Mouse (Mus musculus) midbrain, embryonic 13.5 days (tissue): ENCODE results near the gene Apom. TPM values are rescaled to one million over a fixed set of nuclear protein-coding genes. Genes with fewer than 3 reads are reported as not detected.
A peak's percentile ranks its signal among the peaks of the same experiment; 100 is the strongest.

Experiments
- ATAC-seq: fragments of 200-750 bp; cut with Nextera tagmentation; 2 replicates; pipeline ENCODE4 v1.8.0; 2017; ENCODE audit warnings: mild to moderate bottlenecking, moderate TSS enrichment, moderate library complexity
- H3K27ac ChIP-seq: fragments of 300-500 bp; sonication (generic); 2 replicates; pipeline ENCODE4 v1.5.1; 2015; ENCODE audit warnings: inconsistent platforms, mild to moderate bottlenecking, moderate library complexity
- H3K27me3 ChIP-seq: fragments of 300-500 bp; sonication (generic); 2 replicates; pipeline ENCODE4 v1.6.1; 2015; ENCODE audit warnings: mild to moderate bottlenecking, inconsistent platforms
- H3K36me3 ChIP-seq: fragments of 300-500 bp; sonication (generic); 2 replicates; pipeline ENCODE4 v1.6.1; 2015; ENCODE audit warnings: mild to moderate bottlenecking, inconsistent platforms
- H3K4me1 ChIP-seq: fragments of 300-500 bp; sonication (generic); replicated peaks from 2 replicates; pipeline ENCODE4 v1.6.1; 2015; ENCODE audit warnings: inconsistent platforms
- H3K4me2 ChIP-seq: fragments of 300-500 bp; sonication (generic); replicated peaks from 2 replicates; pipeline ENCODE4 v1.6.1; 2015; ENCODE audit warnings: moderate library complexity, mild to moderate bottlenecking, inconsistent platforms
- H3K4me3 ChIP-seq: fragments of 300-500 bp; sonication (generic); replicated peaks from 2 replicates; pipeline ENCODE4 v1.5.1; 2015; ENCODE audit warnings: mild to moderate bottlenecking, inconsistent platforms
- H3K9ac ChIP-seq: fragments of 300-500 bp; sonication (generic); replicated peaks from 2 replicates; pipeline ENCODE4 v1.6.1; 2015; ENCODE audit warnings: mild to moderate bottlenecking, inconsistent platforms
- H3K9me3 ChIP-seq: fragments of 300-500 bp; sonication (generic); 2 replicates; pipeline ENCODE4 v1.6.1; 2016; ENCODE audit warnings: mild to moderate bottlenecking, inconsistent platforms
- WGBS: fragments of 180-500 bp; shearing (Covaris S2); methylation state at CpG from one replicate; pipeline ENCODE4 v1.1.7; 2015; 5-methylcytosine and 5-hydroxymethylcytosine counted together
- polyA plus RNA-seq: library from polyadenylated mRNA; unstranded; fragments of >200 nt; fragmentation: Nextera tagmentation; extraction: Ambion mirVana; gene quantifications from 2 replicates; pipeline ENCODE4 v1.2.1, GENCODE M21; 2015

The Apom gene
- polyA plus RNA-seq, 1 experiment from 2014 or later = 0.63 TPM

DNA sequence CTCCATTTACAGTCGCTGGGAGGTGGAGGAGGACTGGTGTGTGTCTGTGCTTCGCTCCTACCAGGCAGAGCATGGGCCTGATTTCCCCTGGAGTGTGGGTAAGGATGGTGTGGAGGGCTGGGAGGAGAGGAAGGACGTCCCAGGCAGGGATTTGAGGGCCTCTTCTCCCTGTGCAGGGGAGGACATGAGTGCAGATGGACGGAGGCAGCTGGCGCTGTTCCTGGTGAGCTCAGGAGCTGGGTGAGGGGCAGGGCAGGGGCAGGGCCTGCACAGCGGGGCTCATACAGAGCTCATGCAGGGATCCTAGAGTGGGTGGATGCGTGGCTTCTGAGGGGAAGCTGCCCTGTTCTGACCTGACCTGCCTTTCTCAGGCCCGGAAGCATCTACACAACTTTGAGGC lies 29.6 kb downstream of the Apom start:
- H3K4me2 ChIP-seq = no peak overlapping the region
- H3K9ac ChIP-seq = no peak overlapping the region
- no peaks in the 10 kb centered on the region for H3K9me3 ChIP-seq
- no peaks in the 10 kb centered on the region for H3K27me3 ChIP-seq
- 73% methylated on average over 8 of the region's 8 CpGs for WGBS
- peaks cover 7% of the 10 kb centered on the region for H3K4me1 ChIP-seq
- peaks cover 68% of the 10 kb centered on the region for H3K36me3 ChIP-seq
- H3K4me3 ChIP-seq = no peak overlapping the region
- no peak for ATAC-seq
- no peak overlapping the region for H3K27ac ChIP-seq

DNA sequence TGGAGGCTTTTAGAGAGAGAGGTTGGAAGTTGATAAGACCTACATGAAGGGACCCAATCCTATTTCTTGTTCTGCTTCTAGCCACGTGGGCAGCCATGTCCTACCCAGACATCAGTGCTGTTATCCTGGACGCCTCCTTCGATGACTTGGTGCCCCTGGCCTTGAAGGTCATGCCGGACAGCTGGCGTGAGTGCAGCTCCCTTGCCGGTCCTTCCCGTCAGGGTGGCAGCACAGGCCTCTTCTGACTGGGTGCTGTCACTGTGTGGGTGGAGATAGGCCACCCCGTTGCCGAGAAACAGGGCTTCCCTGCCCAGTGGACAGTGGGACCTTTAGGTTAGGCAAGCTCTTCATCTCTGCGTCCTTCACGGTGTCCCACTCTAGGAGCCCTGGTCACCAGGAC lies 30.7 kb downstream of the Apom start:
- Histone ChIP-seq H3K9me3 (no peaks in the 10 kb centered on the region), H3K4me2 (no peak overlapping the region), H3K9ac (0 out of 2 replicates have a peak overlapping the region, but pooled peaks have one; percentile 19), H3K27me3 (no peaks in the 10 kb centered on the region), H3K4me3 (no peak overlapping the region), H3K27ac (no peak overlapping the region), H3K36me3 (peaks cover 79% of the 10 kb centered on the region), H3K4me1 (peaks cover 5% of the 10 kb centered on the region)
- ATAC-seq = no peak
- WGBS = 94% methylated on average over 11 of the region's 11 CpGs

DNA sequence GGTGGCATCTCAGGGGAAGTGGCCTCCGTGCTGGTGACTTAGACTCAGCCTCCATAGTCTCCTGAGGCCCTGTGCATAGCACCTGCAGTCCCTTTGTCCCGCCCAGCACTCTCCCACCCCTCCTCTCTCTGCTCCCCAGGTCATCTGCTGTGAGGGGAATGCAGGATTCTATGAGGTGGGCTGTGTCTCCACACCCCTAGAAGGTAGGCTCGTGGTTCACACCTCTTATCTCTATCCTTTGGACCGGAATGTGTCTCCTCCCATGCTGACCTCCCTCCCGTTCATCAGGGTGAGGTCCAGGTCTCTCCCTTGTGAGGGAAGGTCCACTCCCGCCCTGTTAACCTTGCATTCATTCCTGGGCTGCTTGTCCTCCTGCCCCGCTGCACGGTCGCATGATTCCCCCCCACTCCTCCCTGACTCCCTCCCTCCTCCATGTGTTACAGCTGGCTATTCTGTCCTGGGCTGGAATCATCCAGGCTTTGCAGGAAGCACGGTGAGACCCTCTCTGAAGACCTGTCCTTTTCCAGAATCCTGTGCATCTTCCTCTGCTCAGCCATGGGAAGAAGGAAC lies 31.6 kb downstream of the Apom start:
- ATAC-seq = no peak
- 67% methylated on average over 10 of the region's 10 CpGs for WGBS
- Histone ChIP-seq H3K27me3 (no peaks in the 10 kb centered on the region), H3K27ac (no peak overlapping the region), H3K4me1 (no peaks in the 10 kb centered on the region), H3K36me3 (peaks cover 87% of the 10 kb centered on the region), H3K9me3 (no peaks in the 10 kb centered on the region), H3K4me2 (no peak overlapping the region), H3K4me3 (no peak overlapping the region), H3K9ac (no peak overlapping the region)

DNA sequence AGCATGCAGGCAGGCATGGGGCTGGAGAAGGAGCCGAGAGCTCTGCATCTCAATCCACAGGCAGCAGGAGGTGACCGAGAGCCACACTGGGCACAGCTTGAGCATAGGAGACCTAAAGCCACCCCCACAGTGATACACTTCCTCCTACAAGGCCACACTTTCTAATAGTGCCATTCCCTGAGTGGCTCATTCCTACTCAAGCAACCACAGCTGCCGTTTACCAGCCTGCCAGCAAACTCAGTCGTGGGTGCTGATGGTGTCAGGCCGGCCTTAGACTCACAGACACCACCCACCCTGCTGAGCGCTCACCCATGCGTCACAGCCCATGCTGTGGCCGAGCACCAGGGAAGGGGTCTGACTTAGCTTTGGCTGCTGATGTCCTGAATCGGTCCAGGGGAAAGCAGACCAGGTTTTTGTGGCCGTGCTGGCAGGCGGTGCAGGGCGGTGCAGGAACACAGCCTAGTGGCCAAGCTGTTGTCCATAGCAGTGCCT lies 34.6 kb downstream of the Apom start:
- H3K36me3 ChIP-seq = peaks cover 98% of the 10 kb centered on the region
- no peaks in the 10 kb centered on the region for H3K27me3 ChIP-seq
- no peaks in the 10 kb centered on the region for H3K9me3 ChIP-seq
- WGBS = 73% methylated on average over 12 of the region's 12 CpGs
- H3K27ac ChIP-seq = no peak overlapping the region
- no peak overlapping the region for H3K4me3 ChIP-seq
- no peaks in the 10 kb centered on the region for H3K4me1 ChIP-seq
- H3K4me2 ChIP-seq = no peak overlapping the region
- ATAC-seq = no peak
- no peak overlapping the region for H3K9ac ChIP-seq

DNA sequence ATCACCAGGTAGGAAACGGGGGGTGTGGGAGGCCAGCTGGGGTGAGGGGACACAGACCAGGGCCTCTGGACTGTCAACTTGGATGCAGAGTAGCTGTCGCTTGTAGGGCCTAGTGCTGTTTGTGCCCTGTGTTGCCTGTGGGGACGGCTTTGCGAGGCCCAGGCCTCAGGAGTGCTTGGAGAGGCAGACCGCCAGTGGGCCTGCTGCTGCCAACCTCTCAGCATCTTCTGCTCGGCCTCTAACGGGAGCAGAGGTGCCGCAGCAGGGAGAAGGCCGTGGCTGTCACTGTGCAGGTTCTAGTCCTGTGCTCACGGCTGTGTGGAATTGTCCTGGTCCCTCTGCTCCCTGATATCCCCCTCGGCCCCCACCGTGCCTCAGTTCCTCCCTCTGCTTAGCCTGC lies 35.3 kb downstream of the Apom start:
- peaks cover 96% of the 10 kb centered on the region for H3K36me3 ChIP-seq
- no peak overlapping the region for H3K4me2 ChIP-seq
- H3K4me3 ChIP-seq = no peak overlapping the region
- H3K9me3 ChIP-seq = no peaks in the 10 kb centered on the region
- no peak overlapping the region for H3K9ac ChIP-seq
- no peak overlapping the region for H3K27ac ChIP-seq
- H3K27me3 ChIP-seq = no peaks in the 10 kb centered on the region
- WGBS = 80% methylated on average over 12 of the region's 12 CpGs
- H3K4me1 ChIP-seq = no peaks in the 10 kb centered on the region
- no peak for ATAC-seq

DNA sequence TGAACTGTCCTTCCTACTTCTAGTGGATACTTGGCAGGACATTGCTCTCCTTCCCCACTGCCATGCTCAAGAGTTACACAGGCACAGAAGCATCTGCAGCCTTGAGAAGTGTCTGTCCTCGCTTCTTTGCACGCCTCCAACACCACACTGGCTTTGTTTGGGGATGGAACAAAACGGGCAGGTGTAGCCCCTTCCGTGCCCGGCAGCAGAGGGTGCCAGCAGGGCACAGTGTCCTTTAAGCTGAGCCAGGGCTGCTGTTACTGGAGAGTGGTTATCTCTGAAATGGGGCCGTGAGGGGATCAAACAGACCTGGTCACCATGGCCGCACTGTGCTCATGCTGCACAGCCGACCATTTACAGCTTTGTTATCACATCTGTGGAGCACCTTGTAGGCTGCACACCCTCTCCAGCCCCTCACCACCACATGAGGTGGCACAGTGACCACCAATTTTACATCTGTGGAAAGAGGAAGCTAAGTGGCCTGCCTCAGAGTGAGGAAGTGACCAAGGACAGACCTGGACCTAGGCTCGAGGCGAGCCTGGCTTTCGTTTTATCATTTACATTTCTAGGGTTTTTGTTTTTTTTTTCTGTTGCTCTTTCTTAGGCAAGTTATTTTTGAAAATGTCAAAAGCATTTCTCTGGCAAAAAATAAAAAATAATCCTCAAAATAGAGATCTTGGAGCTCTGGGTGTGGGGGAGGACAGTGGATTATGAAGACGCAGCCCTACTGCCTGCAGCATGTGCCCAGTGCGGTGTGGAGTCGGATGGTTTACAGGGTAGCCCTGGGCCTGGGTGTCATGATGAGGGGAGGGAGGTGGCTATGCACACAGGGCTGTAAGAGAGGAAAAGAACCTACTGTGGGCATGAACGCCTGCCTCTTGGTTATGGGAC lies 37.1 kb downstream of the Apom start:
- Histone ChIP-seq H3K27me3 (no peaks in the 10 kb centered on the region), H3K36me3 (peaks cover 84% of the 10 kb centered on the region), H3K4me1 (peaks cover 13% of the 10 kb centered on the region), H3K9me3 (no peaks in the 10 kb centered on the region), H3K4me3 (no peak overlapping the region), H3K4me2 (no peak overlapping the region), H3K27ac (no peak overlapping the region), H3K9ac (no peak overlapping the region)
- WGBS = 93% methylated on average over 15 of the region's 15 CpGs
- ATAC-seq = no peak

DNA sequence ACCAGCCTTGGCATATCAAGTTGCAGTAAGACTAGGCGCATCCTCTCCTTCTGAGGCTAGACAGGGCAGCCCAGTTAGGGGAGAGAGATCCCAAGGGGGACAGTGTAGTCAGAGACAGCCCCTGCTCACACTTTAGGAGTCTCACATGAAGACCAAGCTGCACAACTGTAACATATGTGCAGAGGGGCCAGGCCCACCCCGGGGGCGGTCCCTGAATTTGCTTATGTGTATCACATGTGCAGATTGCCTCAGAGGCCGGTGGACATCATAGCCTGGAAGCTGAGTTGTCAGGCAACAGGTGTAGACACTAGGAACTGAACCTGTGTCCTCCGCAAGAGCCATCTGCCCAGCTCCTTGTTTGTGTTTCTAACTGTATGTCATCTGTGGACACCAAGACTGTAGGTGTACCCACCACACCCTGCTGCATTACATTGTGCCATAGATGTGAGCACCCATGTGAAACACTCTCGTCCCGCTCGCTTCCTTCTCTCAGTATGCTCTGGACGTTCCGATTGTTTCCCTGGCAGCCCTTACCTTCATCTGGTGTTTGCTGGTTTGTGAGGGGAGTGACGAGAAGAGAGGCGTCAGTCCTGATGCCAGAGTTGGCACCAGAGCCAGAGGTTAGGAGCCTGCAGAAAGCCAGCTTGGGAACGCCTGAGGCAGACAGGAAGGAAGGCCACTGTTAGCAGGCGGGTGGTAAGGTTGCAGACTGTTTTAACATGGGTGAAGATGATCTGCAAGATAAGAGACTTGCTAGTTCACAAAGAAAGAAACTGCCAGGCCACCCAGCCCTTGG lies 39.2 kb downstream of the Apom start:
- no peaks in the 10 kb centered on the region for H3K9me3 ChIP-seq
- H3K4me1 ChIP-seq = peaks cover 14% of the 10 kb centered on the region
- no peak overlapping the region for H3K4me3 ChIP-seq
- 93% methylated on average over 14 of the region's 14 CpGs for WGBS
- H3K27ac ChIP-seq = no peak overlapping the region
- no peak for ATAC-seq
- no peaks in the 10 kb centered on the region for H3K27me3 ChIP-seq
- no peak overlapping the region; the same call in 1 of the 2 replicates for H3K9ac ChIP-seq
- peaks cover 63% of the 10 kb centered on the region for H3K36me3 ChIP-seq
- no peak overlapping the region for H3K4me2 ChIP-seq

DNA sequence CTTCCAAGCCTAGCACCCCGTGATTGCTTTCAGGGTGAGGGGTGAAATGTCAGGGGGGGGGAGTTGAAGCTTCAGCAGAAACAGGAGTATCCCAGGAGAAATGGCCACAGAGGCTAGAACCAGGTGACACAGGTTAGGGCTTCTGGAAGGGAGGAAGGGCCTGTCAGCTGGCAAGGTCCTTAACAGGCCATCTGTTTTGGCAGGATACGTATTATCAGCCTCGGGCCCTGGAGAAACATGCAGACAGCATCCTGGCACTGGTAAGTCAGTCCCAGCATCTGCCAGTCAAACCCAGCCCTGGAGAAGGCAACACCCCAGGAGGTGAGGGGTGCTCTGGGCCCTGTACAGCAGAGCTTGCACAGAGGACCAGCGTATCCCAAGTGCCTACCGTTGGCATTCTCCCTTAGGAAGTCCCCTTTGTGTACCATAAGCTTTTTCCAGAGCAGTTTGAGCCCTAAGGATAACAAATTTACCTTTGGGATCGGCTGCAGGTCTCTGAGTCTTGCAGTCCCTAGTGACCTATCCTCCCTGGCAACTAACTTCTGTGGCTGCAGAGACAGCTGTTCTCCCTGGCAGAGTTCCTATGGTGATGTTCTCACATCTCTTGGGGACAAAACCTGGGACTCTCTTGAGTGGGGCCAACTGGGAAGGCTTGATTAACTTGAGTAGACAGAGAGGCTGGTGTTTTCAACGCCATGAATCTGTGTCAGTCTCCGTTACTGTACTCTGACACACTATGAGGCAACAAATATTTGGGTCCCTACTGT lies 41.5 kb downstream of the Apom start:
- 76% methylated on average over 8 of the region's 8 CpGs for WGBS
- peaks cover 14% of the 10 kb centered on the region for H3K4me1 ChIP-seq

DNA sequence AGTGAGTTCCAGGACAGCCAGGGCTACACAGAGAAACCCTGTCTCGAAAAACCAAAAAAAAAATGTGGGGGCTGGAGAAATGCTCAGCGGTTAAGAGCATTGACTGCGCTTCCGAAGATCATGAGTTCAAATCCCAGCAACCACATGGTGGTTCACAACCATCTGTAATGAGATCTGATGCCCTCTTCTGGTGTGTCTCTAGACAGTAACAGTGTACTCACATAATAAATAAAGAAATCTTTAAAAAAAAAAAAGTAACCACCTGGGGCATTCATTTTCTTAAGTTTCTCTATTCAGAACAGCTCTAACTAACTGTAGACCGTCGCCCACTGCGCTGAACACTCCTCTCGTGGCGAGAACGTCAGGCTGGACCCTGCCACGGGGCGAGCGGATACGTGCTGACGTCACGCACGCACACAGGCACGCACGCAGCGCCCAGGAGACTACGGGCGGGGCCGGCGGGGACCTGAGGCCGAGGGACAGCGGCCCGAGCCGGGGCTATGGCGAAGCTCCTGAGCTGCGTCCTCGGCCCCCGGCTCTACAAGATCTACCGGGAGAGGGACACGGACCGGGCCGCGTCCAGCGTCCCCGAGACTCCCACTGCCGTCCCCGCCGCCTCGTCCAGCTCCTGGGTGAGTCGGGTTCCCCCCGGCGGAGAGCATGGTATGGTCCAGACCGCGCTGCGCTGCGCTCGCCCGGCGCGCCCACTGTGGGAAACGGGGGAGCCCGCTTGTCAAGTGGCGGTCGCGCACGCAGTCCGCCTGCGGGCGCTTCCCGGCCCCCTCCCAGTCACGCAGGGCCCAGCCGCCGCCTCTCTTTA lies 42.8 kb downstream of the Apom start, which contains the start of gene Abhd16a:
Gene Abhd16a (plus strand): TSS at position 439 of the 820 bp plus-strand sequence.
- Histone ChIP-seq H3K4me1 (peaks cover 14% of the 10 kb centered on the region), H3K36me3 (peaks cover 30% of the 10 kb centered on the region), H3K4me2 (peak within 1 kb of the TSS; percentile 68), H3K27ac (peak within 1 kb of the TSS; percentile 98), H3K9me3 (no peaks in the 10 kb centered on the region), H3K4me3 (peak within 1 kb of the TSS; percentile 58), H3K9ac (peak within 1 kb of the TSS; percentile 85), H3K27me3 (peaks cover 3% of the 10 kb centered on the region; the same call in 1 of the 2 replicates)
- peak; percentile 99 for ATAC-seq
- 3% methylated on average over 65 of the region's 67 CpGs for WGBS

More for the DNA sequence above, 41.5 kb downstream of the Apom start:
- H3K27ac ChIP-seq = peak overlapping the region; percentile 98
- no peak for ATAC-seq
- peak overlapping the region; percentile 85 for H3K9ac ChIP-seq
- H3K4me3 ChIP-seq = peak overlapping the region; percentile 58
- peaks cover 41% of the 10 kb centered on the region for H3K36me3 ChIP-seq
- H3K4me2 ChIP-seq = peak overlapping the region; percentile 68
- H3K27me3 ChIP-seq = peaks cover 3% of the 10 kb centered on the region; the same call in 1 of the 2 replicates
- H3K9me3 ChIP-seq = no peaks in the 10 kb centered on the region

DNA sequence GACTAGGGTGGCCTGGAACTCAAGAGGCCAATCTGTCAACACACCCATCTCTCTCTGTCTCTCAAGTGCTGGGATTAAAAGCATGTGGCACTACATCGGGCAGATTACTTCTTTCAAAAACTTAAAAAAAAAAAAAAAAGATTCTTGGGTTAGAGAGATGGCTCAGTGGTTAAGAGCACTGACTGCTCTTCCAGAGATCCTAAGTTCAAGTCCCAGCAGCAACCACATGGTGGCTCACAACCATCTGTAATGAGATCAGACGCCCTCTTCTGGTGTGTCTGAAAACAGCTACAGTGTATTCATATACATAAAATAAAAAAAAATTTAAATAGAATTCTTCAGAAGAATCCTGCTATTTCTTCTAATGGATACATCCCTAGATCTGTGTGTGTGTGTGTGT lies 43.7 kb downstream of the Apom start:
- ATAC-seq = no peak
- Histone ChIP-seq H3K9ac (no peak overlapping the region), H3K4me2 (no peak overlapping the region; the same call in 1 of the 2 replicates), H3K4me3 (no peak overlapping the region), H3K4me1 (peaks cover 14% of the 10 kb centered on the region), H3K27ac (no peak overlapping the region), H3K9me3 (no peaks in the 10 kb centered on the region), H3K27me3 (peaks cover 3% of the 10 kb centered on the region; the same call in 1 of the 2 replicates), H3K36me3 (peaks cover 21% of the 10 kb centered on the region)
- 56% methylated on average over 2 of the region's 2 CpGs for WGBS
